Mouse (Mus musculus) olfactory bulb, adult 2 months (tissue): ENCODE data around the gene Pcgf3. TPM values are rescaled to one million over a fixed set of nuclear protein-coding genes. Genes with fewer than 3 reads are reported as not detected.

Source experiments
- H3K27ac ChIP-seq: fragments of 200-500 bp; 2 replicates; pipeline ENCODE4 v1.5.1; 2012; ENCODE audit warnings: low read depth, low read length; ENCODE audit not compliant: insufficient read depth
- H3K4me1 ChIP-seq: fragments of 200-500 bp; 2 replicates; pipeline ENCODE4 v1.6.1; 2012; ENCODE audit warnings: low read length; ENCODE audit not compliant: control insufficient read depth, insufficient read depth
- H3K4me3 ChIP-seq: fragments of 200-500 bp; 2 replicates; pipeline ENCODE4 v1.5.1; 2012; ENCODE audit warnings: mild to moderate bottlenecking, low read depth, low read length, moderate library complexity; ENCODE audit not compliant: insufficient read depth
- CTCF ChIP-seq: fragments of 200-500 bp; IDR thresholded peaks from 2 replicates; pipeline ENCODE4 v1.5.1; 2012; ENCODE audit warnings: low read depth, mild to moderate bottlenecking, low read length, moderate library complexity; ENCODE audit not compliant: insufficient read depth
- POLR2A ChIP-seq: fragments of 200-500 bp; IDR thresholded peaks from 2 replicates; pipeline ENCODE4 v1.6.1; 2012; ENCODE audit warnings: mild to moderate bottlenecking, low read depth, low read length, moderate library complexity; ENCODE audit not compliant: insufficient read depth
- WGBS: fragments of 180-500 bp; shearing (Covaris S2); methylation state at CpG from one replicate; pipeline ENCODE4 v1.1.7; 2018; 5-methylcytosine and 5-hydroxymethylcytosine counted together
- polyA plus RNA-seq: library from polyadenylated mRNA; stranded (reverse); fragments of >200 nt; gene quantifications from 2 replicates; pipeline ENCODE4 v1.2.4, GENCODE M21; 2012; ENCODE audit warnings: low replicate concordance; ENCODE audit not compliant: missing spikeins, insufficient read depth, insufficient read length

Gene Pcgf3
- polyA plus RNA-seq, 1 experiment: not detected

DNA sequence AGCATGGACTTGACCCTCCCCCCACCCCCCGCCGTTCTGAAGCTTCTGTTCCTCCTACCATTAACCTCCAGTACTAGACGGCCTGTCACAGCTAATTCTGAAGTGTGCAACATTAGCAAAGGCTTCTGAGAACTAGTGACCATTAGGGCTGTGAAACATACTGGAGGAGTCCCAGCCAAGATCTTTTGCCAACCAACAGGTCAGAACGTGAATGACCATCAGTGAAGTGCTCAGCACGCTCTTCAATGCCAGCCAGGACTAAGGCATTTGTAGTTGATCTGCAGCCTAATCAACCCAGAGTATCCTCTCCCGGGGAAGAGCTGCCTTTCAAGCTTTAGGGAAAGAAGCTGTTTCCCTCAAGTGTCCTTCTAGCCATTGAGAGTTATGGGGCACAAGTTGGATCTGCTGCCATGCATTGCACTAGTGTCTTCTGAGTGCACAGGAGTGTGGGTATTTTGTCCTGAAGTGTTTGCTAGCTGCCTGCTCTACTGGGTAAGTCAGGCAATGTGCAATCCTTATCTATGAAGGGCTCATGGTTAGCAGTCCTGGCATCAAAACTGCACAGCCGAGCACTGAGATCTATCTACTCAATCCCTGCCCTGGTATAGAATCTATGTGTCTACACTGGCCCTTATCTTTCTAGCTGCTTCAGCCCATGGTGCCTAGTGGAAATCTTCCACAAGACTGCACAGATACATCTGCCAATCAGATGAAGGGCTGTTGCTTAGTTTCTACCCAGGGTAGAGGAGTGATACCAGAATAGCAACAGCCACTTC is 82.7 kb downstream of the Pcgf3 start:
- TF ChIP-seq CTCF (no peak), POLR2A (no peak)
- Histone ChIP-seq H3K27ac (no peak overlapping the region), H3K4me3 (no peak overlapping the region), H3K4me1 (peaks cover 22% of the 10 kb centered on the region)
- 57% methylated on average over 7 of the region's 7 CpGs for WGBS

DNA sequence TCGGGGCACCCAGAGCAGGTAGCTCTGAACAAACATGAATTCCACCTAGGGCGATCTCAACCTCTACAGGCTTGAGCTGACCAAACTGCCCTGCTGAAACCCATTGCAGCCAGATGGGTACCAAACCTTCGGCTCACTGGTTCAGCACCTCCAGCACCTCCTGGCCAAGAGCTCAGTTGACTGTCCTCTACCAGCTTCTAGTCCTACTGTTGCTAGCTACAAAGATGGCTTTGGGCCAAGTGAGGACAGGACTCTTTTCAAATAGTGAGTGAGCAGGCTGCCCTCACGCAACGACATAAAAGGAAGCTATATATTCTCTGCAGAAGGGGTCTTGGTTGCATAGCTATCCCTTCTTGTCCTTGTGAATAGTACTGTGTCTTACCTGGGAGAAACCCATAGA is 86.6 kb downstream of the Pcgf3 start:
- 70% methylated on average over 5 of the region's 5 CpGs for WGBS

DNA sequence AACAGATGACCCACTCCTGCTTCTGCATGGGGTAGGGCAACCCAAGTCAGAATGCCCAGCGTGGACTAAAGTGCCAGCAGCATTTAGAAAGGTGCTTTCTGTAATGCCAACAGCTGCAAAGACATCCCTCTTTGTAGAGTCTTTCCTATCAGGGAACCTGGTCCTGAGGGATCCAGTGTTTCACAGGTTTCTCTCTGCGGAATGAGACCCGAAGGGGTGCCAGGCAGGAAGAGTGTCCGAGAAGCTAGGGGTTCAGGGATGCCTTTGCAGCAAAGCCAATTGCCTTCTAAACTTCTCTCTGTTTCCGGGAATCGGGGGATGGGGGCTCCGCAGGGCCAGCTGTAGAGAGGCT is 88.1 kb downstream of the Pcgf3 start:
- H3K27ac ChIP-seq: peak overlapping the region; percentile 79
- 8% methylated on average over 7 of the region's 7 CpGs for WGBS
- peaks cover 31% of the 10 kb centered on the region for H3K4me1 ChIP-seq
- peak overlapping the region; percentile 63 for H3K4me3 ChIP-seq
- no peak for TF ChIP-seq POLR2A
- no peak for TF ChIP-seq CTCF

More for the DNA sequence above, 86.6 kb downstream of the Pcgf3 start:
- peaks cover 34% of the 10 kb centered on the region for H3K4me1 ChIP-seq
- H3K4me3 ChIP-seq: peak overlapping the region; percentile 28
- no peak overlapping the region for H3K27ac ChIP-seq
- TF ChIP-seq POLR2A (no peak), CTCF (no peak)

DNA sequence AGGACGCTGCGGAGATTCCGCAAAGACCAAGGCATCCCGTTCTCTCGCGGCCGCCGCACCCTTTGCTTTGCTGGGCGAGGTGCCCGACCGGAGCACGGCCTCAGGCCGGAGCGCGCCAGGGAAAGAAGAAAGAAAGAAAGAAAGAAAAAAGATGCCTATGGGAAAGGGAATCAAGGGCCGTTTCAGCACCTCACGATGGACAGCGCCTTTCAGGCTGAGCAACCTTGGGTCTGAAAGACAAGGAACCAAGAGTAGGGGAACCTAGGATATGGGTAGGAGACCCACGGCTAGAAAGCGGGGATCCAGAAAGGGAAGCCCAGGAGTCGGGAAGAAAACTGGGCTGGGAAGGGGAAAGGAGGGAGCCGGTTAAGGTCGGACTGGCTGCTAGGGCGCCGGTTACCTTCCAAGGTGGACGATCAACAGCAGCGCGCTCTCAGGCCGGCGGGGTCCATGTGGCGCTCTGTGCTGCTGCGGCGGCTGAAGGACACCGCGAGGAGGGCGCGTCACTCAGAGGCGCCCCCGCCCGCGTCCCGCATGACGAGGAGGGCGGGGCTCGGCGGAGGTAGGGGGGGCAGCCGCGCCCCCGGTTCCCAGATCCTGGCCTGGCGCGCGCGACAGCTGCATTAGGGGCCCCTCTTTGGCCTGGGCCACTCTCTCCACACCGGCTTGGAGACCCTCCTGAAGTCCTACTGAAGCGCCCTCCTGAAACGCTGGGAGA is 88.6 kb downstream of the Pcgf3 start, which contains the start of gene Cplx1:
Gene Cplx1, minus strand, starts transcription at position 536 of the 718 bp plus-strand sequence.
- WGBS: under 1% methylated on average over 56 of the region's 56 CpGs
- H3K4me3 ChIP-seq: peak within 1 kb of the TSS; percentile 63
- TF ChIP-seq POLR2A (peak; percentile 79), CTCF (no peak)
- peak within 1 kb of the TSS; percentile 79 for H3K27ac ChIP-seq
- H3K4me1 ChIP-seq: peaks cover 28% of the 10 kb centered on the region

DNA sequence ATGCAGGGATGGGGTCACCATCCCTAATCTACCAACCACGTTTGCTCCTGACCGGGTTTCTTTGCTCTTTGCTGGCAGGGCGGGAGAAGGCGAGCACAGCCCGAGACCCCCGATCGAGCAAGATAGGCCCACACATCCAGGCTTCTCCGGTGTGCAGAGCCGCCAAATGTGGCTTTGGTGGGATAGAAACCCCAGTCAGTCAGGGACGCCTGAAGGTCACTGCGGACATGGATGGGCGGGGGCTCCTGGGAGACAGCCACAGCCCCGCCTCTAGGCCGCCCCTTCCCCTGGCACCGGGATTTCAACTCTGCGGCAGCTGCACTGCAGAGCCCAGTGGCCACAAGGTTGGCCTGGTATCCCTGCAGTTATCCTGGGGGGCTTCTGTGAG is 89.2 kb downstream of the Pcgf3 start:
- Histone ChIP-seq H3K4me3 (peak overlapping the region; percentile 63), H3K4me1 (peaks cover 28% of the 10 kb centered on the region), H3K27ac (peak overlapping the region; percentile 79)
- 0% methylated on average over 16 of the region's 16 CpGs for WGBS
- TF ChIP-seq POLR2A (no peak; the same call in 1 of the 2 replicates), CTCF (no peak)

DNA sequence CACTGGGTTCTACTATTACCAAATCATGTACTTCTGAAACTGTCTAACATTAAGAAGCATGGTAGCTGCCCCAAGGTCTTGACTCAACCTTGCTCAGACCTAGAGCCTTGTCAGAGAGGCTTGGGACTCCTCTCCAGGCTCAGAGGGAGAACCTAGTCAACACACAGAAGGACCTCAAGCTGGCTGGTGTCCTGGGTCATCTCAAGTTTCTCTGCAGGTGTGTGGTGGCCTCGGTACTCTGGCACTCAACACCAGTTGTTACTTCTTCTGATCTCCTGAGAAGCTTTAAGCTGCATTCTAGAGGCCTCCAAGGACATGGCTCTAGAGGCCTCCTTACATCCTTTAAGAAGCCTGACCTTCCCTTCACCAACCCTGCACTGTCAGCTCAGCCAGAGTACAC is 93.0 kb downstream of the Pcgf3 start:
- WGBS: 77% methylated on average over 1 of the region's 1 CpGs

More for the DNA sequence above, 93.0 kb downstream of the Pcgf3 start:
- Histone ChIP-seq H3K4me3 (no peak overlapping the region), H3K4me1 (peaks cover 10% of the 10 kb centered on the region; the same call in 1 of the 2 replicates), H3K27ac (no peak overlapping the region)
- TF ChIP-seq POLR2A (no peak), CTCF (no peak)

Other genes with a start within 250 kb of the Pcgf3 start
- not detected in 2 replicates for gene Dr1, start 192.3 kb upstream of the Pcgf3 start, polyA plus RNA-seq
- not detected in 2 replicates for gene Pigg, start 148.6 kb upstream of the Pcgf3 start, polyA plus RNA-seq
- not detected in 2 replicates for gene Gm42517, start 93.3 kb upstream of the Pcgf3 start, polyA plus RNA-seq
- gene Pde6b, start 72.8 kb upstream of the Pcgf3 start, polyA plus RNA-seq: not detected in 2 replicates
- not detected in 2 replicates for gene Atp5k, start 26.8 kb upstream of the Pcgf3 start, polyA plus RNA-seq
- gene Mfsd7a, start 12.3 kb upstream of the Pcgf3 start, polyA plus RNA-seq: not detected in 2 replicates
- 281 and 534 TPM in 2 replicates for gene Cplx1, start 88.8 kb downstream of the Pcgf3 start, polyA plus RNA-seq
- gene Gak, start 168.5 kb downstream of the Pcgf3 start, polyA plus RNA-seq: 581 TPM in 1 of 2 replicates, not detected in the other
- not detected in 2 replicates for gene Tmem175, start 168.5 kb downstream of the Pcgf3 start, polyA plus RNA-seq
- not detected in 2 replicates for gene Idua, start 199.1 kb downstream of the Pcgf3 start, polyA plus RNA-seq
- not detected in 2 replicates for gene Dgkq, start 208.4 kb downstream of the Pcgf3 start, polyA plus RNA-seq
- not detected in 2 replicates for gene Slc26a1, start 214.3 kb downstream of the Pcgf3 start, polyA plus RNA-seq
- gene Fgfrl1, start 231.2 kb downstream of the Pcgf3 start, polyA plus RNA-seq: not detected in 2 replicates